Mouse (Mus musculus) megakaryocyte progenitor cell, adult 5-6 weeks (primary cell): ENCODE measurements around the gene Serpinb2. TPM values are rescaled to one million over a fixed set of nuclear protein-coding genes. Genes with fewer than 3 reads are reported as not detected.

Source experiments
- ATAC-seq: replicated peaks from 2 replicates; pipeline ENCODE4 v1.8.0; 2016; ENCODE audit warnings: mild to moderate bottlenecking, moderate TSS enrichment, inconsistent platforms; ENCODE audit not compliant: poor library complexity
- total RNA-seq, 2 experiments: library from RNA; stranded (forward) in 1 of 2; stranded (reverse) in 1 of 2; fragments of 157-497, 149-512 nt in 1 of 2; fragments of 200-1000 nt in 1 of 2; gene quantifications; 2 replicates each; pipeline versions ENCODE4 v1.2.3 to v1.2.4; 2015 to 2017

The Serpinb2 gene
- total RNA-seq (2015): 0.49 and 0.77 TPM in 2 replicates
- total RNA-seq (2017): 2.5 TPM in 1 of 2 replicates, not detected in the other

GRCm38 (mm10) chr1:107511252-107511651 lies at the start of gene Serpinb2:
Gene Serpinb2, plus strand, starts transcription at chr1:107511423.
- ATAC-seq: no peak

DNA sequence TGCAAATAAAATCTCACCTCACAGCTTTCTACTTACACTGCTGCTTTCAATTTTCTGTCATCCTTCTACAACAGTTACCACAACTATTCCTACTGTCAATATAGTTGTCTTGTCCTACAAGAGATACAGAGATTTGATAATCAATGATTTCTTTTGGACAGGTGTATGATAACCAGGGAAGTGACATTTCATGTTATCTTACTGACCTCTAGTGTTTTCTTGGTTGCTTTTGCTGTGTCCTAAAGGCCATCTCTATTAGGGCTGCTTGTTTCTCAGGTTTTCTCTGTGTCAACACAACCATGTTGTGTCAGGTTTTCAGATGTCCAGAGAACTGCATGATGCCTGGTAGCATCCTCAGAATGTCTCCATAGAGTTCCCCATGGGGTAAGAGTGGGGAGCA lies 31.3 kb upstream of the Serpinb2 start:
- no peak for ATAC-seq

DNA sequence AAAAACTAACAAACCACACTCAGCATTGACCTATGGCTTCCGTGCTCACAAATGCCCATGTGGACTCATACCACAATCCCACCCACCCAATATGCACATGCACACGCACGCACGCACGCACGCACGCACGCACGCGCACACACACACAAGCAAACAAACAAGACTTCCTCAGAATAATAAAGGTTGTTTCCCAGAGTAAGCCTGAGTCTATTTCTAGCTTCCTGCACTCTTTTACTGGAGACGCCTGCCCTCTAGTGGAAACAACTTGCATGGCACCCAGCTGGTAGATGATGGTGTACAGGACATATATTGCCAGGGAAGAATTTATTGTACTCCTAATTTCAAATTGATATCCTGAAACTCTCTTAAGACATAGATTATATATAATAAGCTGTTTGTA lies 29.8 kb upstream of the Serpinb2 start:
- peak; percentile 99 for ATAC-seq

GRCm38 (mm10) chr1:107489577-107489976 lies 21.6 kb upstream of the Serpinb2 start:
- ATAC-seq: 0 out of 2 replicates have a peak, but pooled peaks have one; percentile 20

- ATAC-seq: peak; percentile 99
Measured at GRCm38 (mm10) chr1:107496789-107497188, 14.4 kb upstream of the Serpinb2 start.

GRCm38 (mm10) chr1:107502025-107502424 lies 9.2 kb upstream of the Serpinb2 start:
- peak; percentile 75 for ATAC-seq

- ATAC-seq: peak; percentile 71
Measured at GRCm38 (mm10) chr1:107503294-107503693, 7.9 kb upstream of the Serpinb2 start.

- ATAC-seq: peak; percentile 49
Measured at GRCm38 (mm10) chr1:107505898-107506562, 5.2 kb upstream of the Serpinb2 start.

- ATAC-seq: no peak
Measured at GRCm38 (mm10) chr1:107512194-107513138, 1.2 kb downstream of the Serpinb2 start.

DNA sequence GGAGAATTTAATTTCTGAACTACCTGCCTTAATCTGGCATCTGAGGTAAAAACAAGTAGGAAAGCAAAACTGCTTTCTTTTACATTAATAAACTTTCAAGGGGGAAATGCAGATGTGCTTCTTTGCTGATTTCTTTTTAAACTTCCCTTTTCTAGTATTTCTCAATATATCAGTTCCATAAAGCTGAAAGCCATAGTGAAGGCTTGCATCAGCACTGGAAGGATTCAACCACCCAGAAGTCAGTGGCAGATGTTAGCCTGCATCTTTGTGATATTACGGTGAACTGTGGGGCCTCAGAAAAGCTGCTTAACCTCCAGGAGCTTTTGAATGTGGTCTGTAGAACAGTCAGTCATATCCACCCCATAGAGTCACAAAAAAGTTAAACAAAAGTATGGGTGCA lies 2.3 kb downstream of the Serpinb2 start:
- peak; percentile 88 for ATAC-seq

DNA sequence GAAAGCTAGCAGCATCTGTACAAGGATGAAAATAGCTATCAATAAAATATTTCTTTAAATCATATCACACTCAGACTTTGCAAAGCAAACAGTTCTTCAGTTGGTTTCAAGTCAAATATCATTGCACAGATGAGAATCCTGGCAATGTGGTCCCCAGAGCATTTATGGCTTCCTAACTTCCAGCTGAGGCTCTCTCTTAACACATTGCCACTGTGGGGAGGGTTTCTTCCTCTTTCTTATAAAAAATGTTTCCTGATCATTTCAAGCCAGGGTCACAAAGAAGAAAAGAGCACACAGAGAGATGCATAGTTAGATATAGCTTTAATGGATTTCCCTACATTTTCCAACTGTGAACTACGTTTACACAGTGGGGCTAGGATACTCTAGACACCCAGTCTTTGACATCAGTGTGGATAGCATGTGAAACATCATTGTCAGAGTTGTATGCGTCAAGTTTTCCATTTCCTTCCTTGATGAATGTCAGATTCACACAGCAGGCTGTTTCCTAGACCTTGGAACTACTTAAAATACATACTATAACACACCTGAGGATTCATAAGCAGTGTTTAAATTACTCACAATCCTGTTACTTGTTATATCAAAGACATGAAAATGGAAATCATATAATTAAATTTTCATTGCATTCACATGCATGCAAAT lies 4.7 kb downstream of the Serpinb2 start:
- ATAC-seq: peak; percentile 52

DNA sequence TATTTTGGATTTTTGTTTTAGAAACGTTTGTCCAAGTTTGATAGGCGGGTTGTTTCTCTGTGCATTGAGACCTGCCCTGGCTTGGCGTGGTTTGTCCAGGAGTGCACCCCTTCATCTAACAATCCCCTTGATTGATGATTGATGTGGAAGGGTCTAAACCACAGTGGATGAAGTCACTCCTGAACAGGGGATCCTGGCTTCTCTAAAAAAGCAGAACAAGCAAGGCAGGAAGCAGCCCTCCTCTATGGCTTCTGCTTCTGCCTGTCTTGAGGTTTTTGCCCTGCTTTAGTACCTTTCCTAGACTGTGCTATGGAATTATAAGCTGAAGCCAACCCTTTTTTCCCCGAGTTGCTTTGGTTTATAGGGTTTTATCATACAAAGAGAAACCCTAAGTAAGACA lies 14.4 kb downstream of the Serpinb2 start:
- peak; percentile 85 for ATAC-seq

GRCm38 (mm10) chr1:107528325-107529078 lies 17.3 kb downstream of the Serpinb2 start:
- peak; percentile 71 for ATAC-seq

DNA sequence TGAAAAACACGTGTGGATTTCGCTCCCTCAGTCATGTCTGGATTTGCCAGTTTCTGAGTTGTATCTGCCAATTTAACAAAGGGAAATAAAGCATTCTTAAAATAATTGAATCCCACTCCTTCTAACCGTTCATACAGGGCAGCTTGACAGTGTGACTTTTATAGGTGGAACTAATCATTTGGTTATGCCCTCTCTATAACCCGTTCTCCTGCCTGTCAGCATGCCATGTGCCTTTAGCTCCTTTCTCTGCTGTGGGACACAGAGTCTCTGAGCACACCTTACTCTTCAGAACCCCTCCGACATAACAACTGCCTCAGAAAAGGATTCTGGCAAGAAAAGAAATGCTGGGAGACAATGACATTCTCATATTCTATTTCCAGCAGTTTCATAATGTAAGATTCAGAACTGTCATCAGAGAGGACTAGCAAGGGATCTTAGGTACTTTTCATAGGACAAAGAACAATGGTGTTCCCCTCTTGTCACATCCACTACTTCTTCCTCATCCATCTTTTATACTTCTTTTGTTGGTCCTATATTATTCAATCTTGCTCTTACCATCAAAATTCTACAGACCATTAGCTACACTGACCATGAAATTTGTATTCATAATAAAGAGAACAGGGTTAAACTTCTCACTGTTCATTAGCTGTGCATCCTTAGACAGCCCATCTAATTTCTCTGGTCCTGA lies 18.3 kb downstream of the Serpinb2 start:
- no peak for ATAC-seq

GRCm38 (mm10) chr1:107533736-107534135 lies 22.5 kb downstream of the Serpinb2 start:
- peak; percentile 56; the same call in 1 of the 2 replicates for ATAC-seq

- ATAC-seq: no peak
Measured at GRCm38 (mm10) chr1:107537435-107537834, 26.2 kb downstream of the Serpinb2 start.

GRCm38 (mm10) chr1:107559494-107559893 lies 48.3 kb downstream of the Serpinb2 start:
- ATAC-seq: peak; percentile 40

DNA sequence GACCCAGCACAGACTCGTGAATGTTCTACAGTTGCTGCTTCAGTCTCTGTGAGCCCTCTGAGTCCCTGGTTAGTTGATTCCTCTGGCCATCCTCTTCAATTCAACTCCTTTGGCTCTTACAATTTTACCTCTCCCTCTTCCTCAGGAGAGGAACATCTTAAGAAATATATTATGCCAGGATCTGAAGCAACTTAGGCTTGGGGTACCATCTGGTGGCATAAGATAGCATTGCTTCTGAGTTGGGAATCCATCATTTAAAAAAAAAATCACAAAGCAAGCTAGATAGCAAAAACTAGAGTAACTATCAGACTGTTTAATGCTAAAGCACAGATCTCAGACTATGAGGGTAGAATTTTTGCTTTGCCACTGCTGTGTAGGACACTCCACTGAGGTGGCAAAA lies 50.9 kb downstream of the Serpinb2 start:
- peak; percentile 75 for ATAC-seq

DNA sequence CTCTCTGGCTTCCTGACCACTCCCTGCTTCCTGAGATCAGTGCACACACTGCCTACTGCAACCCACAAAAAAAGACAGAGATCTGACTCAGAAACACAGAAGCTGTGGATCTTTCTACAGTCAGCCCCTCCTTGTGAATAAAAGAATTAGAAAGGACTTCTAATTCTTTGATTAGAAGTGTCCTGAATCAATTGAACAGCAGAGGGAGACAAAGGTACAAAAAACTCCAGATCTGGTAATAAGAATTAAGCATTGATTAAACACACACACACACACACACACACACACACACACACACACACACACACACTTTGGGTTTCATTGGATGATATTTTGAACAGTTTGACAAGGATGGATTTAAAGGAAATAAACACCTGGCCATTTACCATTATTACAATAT lies 54.4 kb downstream of the Serpinb2 start:
- peak; percentile 63 for ATAC-seq

GRCm38 (mm10) chr1:107576094-107576493 lies 64.9 kb downstream of the Serpinb2 start:
- ATAC-seq: no peak
